Mouse (Mus musculus): Measurements from ENCODE around the gene Med26.

Med26 gene

GRCm38 (mm10) chr8:72547802-72548643, at the start of gene Med26:
TSS of gene Med26 (minus strand) at chr8:72548270.
- peak; percentile 94 to 96 for DNase-seq (ENCODE audit: low spot score in 2 of 2)

GRCm38 (mm10) chr8:72590198-72590597, 42.1 kb upstream of the Med26 start:
- DNase-seq (ENCODE audit: low spot score in 2 of 2): peak; percentile 20 to 50

GRCm38 (mm10) chr8:72589286-72589685, 41.2 kb upstream of the Med26 start:
- no peak for DNase-seq (ENCODE audit: low spot score in 2 of 2)

GRCm38 (mm10) chr8:72588865-72589264, 40.8 kb upstream of the Med26 start:
- no peak for DNase-seq (ENCODE audit: low spot score in 2 of 2)

- no peak for DNase-seq (ENCODE audit: low spot score in 2 of 2)
Observed at GRCm38 (mm10) chr8:72587806-72588205, 39.7 kb upstream of the Med26 start.

GRCm38 (mm10) chr8:72584390-72584789, 36.3 kb upstream of the Med26 start:
- DNase-seq (ENCODE audit: low spot score in 2 of 2): no peak

- DNase-seq (ENCODE audit: low spot score in 2 of 2): peak in 1 of 2 experiments; percentile 26
Observed at GRCm38 (mm10) chr8:72583056-72583771, 35.1 kb upstream of the Med26 start.

GRCm38 (mm10) chr8:72579374-72579773, 31.3 kb upstream of the Med26 start:
- DNase-seq (ENCODE audit: low spot score in 2 of 2): no peak

- DNase-seq (ENCODE audit: low spot score in 2 of 2): no peak
Observed at GRCm38 (mm10) chr8:72577941-72578340, 29.9 kb upstream of the Med26 start.

- no peak for DNase-seq (ENCODE audit: low spot score in 2 of 2)
Observed at GRCm38 (mm10) chr8:72577266-72577665, 29.2 kb upstream of the Med26 start.

- DNase-seq (ENCODE audit: low spot score in 2 of 2): no peak
Observed at GRCm38 (mm10) chr8:72575915-72576314, 27.8 kb upstream of the Med26 start.

- no peak for DNase-seq (ENCODE audit: low spot score in 2 of 2)
Observed at GRCm38 (mm10) chr8:72573450-72573849, 25.4 kb upstream of the Med26 start.

- DNase-seq (ENCODE audit: low spot score in 2 of 2): no peak
Observed at GRCm38 (mm10) chr8:72572507-72572906, 24.4 kb upstream of the Med26 start.

GRCm38 (mm10) chr8:72571611-72572473, 23.8 kb upstream of the Med26 start, which contains the start of gene Tmem38a:
TSS of gene Tmem38a (plus strand) at chr8:72572055.
- DNase-seq (ENCODE audit: low spot score in 2 of 2): peak; percentile 41 to 55

GRCm38 (mm10) chr8:72570633-72571610, 22.9 kb upstream of the Med26 start, which contains the start of gene Smim7:
TSS of gene Smim7 (minus strand) at chr8:72571088.
- DNase-seq (ENCODE audit: low spot score in 2 of 2): peak; percentile 99

GRCm38 (mm10) chr8:72565970-72566369, 17.9 kb upstream of the Med26 start:
- DNase-seq (ENCODE audit: low spot score in 2 of 2): no peak

GRCm38 (mm10) chr8:72561111-72561689, 13.1 kb upstream of the Med26 start:
- no peak for DNase-seq (ENCODE audit: low spot score in 2 of 2)

- DNase-seq (ENCODE audit: low spot score in 2 of 2): no peak
Observed at GRCm38 (mm10) chr8:72555770-72556169, 7.7 kb upstream of the Med26 start.

GRCm38 (mm10) chr8:72549314-72549892, 1.3 kb upstream of the Med26 start:
- no peak for DNase-seq (ENCODE audit: low spot score in 2 of 2)
